Mouse (Mus musculus): ENCODE results near the gene Stat5a.

Gene Stat5a

GRCm38 (mm10) chr11:100836923-100837702 lies 22.0 kb upstream of the Stat5a start:
- DNase-seq (ENCODE audit: low read depth, low spot score), result no peak

- no peak for DNase-seq (ENCODE audit: low read depth, low spot score)
Measured at GRCm38 (mm10) chr11:100838894-100839293, 20.3 kb upstream of the Stat5a start.

- no peak for DNase-seq (ENCODE audit: low read depth, low spot score)
Measured at GRCm38 (mm10) chr11:100839523-100839922, 19.6 kb upstream of the Stat5a start.

GRCm38 (mm10) chr11:100840866-100841265 lies 18.3 kb upstream of the Stat5a start:
- DNase-seq (ENCODE audit: low read depth, low spot score), result no peak

GRCm38 (mm10) chr11:100842025-100842424 lies 17.1 kb upstream of the Stat5a start:
- DNase-seq (ENCODE audit: low read depth, low spot score), result no peak

GRCm38 (mm10) chr11:100843070-100843669 lies 16.0 kb upstream of the Stat5a start:
- no peak for DNase-seq (ENCODE audit: low read depth, low spot score)

GRCm38 (mm10) chr11:100844121-100844520 lies 15.0 kb upstream of the Stat5a start:
- DNase-seq (ENCODE audit: low read depth, low spot score), result no peak

- no peak for DNase-seq (ENCODE audit: low read depth, low spot score)
Measured at GRCm38 (mm10) chr11:100845793-100846192, 13.4 kb upstream of the Stat5a start.

- no peak for DNase-seq (ENCODE audit: low read depth, low spot score)
Measured at GRCm38 (mm10) chr11:100847572-100847971, 11.6 kb upstream of the Stat5a start.

GRCm38 (mm10) chr11:100848080-100848479 lies 11.1 kb upstream of the Stat5a start:
- no peak for DNase-seq (ENCODE audit: low read depth, low spot score)

- no peak for DNase-seq (ENCODE audit: low read depth, low spot score)
Measured at GRCm38 (mm10) chr11:100848789-100849379, 10.3 kb upstream of the Stat5a start.

- DNase-seq (ENCODE audit: low read depth, low spot score), result no peak
Measured at GRCm38 (mm10) chr11:100849456-100850037, 9.6 kb upstream of the Stat5a start.

GRCm38 (mm10) chr11:100850038-100850777 lies 8.9 kb upstream of the Stat5a start, which contains the start of gene Stat5b:
Stat5b (minus strand) TSS chr11:100850724.
- DNase-seq (ENCODE audit: low read depth, low spot score), result no peak

- no peak for DNase-seq (ENCODE audit: low read depth, low spot score)
Measured at GRCm38 (mm10) chr11:100850778-100851528, 8.2 kb upstream of the Stat5a start.

- no peak for DNase-seq (ENCODE audit: low read depth, low spot score)
Measured at GRCm38 (mm10) chr11:100852088-100852487, 7.1 kb upstream of the Stat5a start.

- no peak for DNase-seq (ENCODE audit: low read depth, low spot score)
Measured at GRCm38 (mm10) chr11:100853018-100853417, 6.1 kb upstream of the Stat5a start.

GRCm38 (mm10) chr11:100854268-100854667 lies 4.9 kb upstream of the Stat5a start:
- no peak for DNase-seq (ENCODE audit: low read depth, low spot score)

GRCm38 (mm10) chr11:100855178-100855577 lies 4.0 kb upstream of the Stat5a start:
- DNase-seq (ENCODE audit: low read depth, low spot score), result no peak

- no peak for DNase-seq (ENCODE audit: low read depth, low spot score)
Measured at GRCm38 (mm10) chr11:100857960-100858359, 1.2 kb upstream of the Stat5a start.

GRCm38 (mm10) chr11:100859579-100860075 lies 476 bp downstream of the Stat5a start:
- DNase-seq (ENCODE audit: low read depth, low spot score), result no peak

All from retina, adult 2 months (tissue).